Mouse (Mus musculus): ENCODE measurements around the gene Olfr99.
"Not testable (repeated sequence)": the region's sequence is repeated elsewhere in the genome, so short reads cannot be mapped to it uniquely, and the experiment has no call there.

Olfr99 gene

GRCm38 (mm10) chr17:37283360-37283759 lies at the start of gene Olfr99:
Gene Olfr99, minus strand, starts transcription at chr17:37283460.
- no peak for DNase-seq (ENCODE audit: low read depth, low spot score)

GRCm38 (mm10) chr17:37316954-37317353 lies 33.7 kb upstream of the Olfr99 start, which contains the start of gene Olfr102:
Gene Olfr102, minus strand, starts transcription at chr17:37317054.
- no peak for DNase-seq (ENCODE audit: low read depth, low spot score)

- DNase-seq (ENCODE audit: low read depth, low spot score) = no peak
Observed at GRCm38 (mm10) chr17:37310146-37310699, 27.0 kb upstream of the Olfr99 start.

GRCm38 (mm10) chr17:37308483-37308882 lies 25.2 kb upstream of the Olfr99 start:
- DNase-seq (ENCODE audit: low read depth, low spot score) = no peak

- no peak for DNase-seq (ENCODE audit: low read depth, low spot score)
Observed at GRCm38 (mm10) chr17:37304213-37304612, 21.0 kb upstream of the Olfr99 start, which contains the start of gene Olfr101. Gene Olfr101, minus strand, starts transcription at chr17:37304313.

- DNase-seq (ENCODE audit: low read depth, low spot score) = no peak
Observed at GRCm38 (mm10) chr17:37280331-37280730, 2.9 kb downstream of the Olfr99 start.

- DNase-seq (ENCODE audit: low read depth, low spot score) = no peak
Observed at GRCm38 (mm10) chr17:37276573-37276972, 6.7 kb downstream of the Olfr99 start.

- DNase-seq (ENCODE audit: low read depth, low spot score) = no peak
Observed at GRCm38 (mm10) chr17:37275626-37276248, 7.5 kb downstream of the Olfr99 start.

GRCm38 (mm10) chr17:37270702-37271092 lies 12.6 kb downstream of the Olfr99 start:
- DNase-seq (ENCODE audit: low read depth, low spot score) = no peak

GRCm38 (mm10) chr17:37270058-37270701 lies 13.1 kb downstream of the Olfr99 start, which contains the start of gene H2-M3:
Gene H2-M3, plus strand, starts transcription at chr17:37270220.
- DNase-seq (ENCODE audit: low read depth, low spot score) = peak; percentile 13

- no peak for DNase-seq (ENCODE audit: low read depth, low spot score)
Observed at GRCm38 (mm10) chr17:37263626-37264025, 19.6 kb downstream of the Olfr99 start, which contains the start of gene Olfr98. Gene Olfr98, minus strand, starts transcription at chr17:37263749.

GRCm38 (mm10) chr17:37250544-37250943 lies 32.7 kb downstream of the Olfr99 start:
- no peak for DNase-seq (ENCODE audit: low read depth, low spot score)

- DNase-seq (ENCODE audit: low read depth, low spot score) = no peak
Observed at GRCm38 (mm10) chr17:37249460-37249859, 33.8 kb downstream of the Olfr99 start.

- no peak for DNase-seq (ENCODE audit: low read depth, low spot score)
Observed at GRCm38 (mm10) chr17:37246715-37247114, 36.5 kb downstream of the Olfr99 start.

GRCm38 (mm10) chr17:37242198-37242597 lies 41.1 kb downstream of the Olfr99 start:
- DNase-seq (ENCODE audit: low read depth, low spot score) = no peak

- not testable (repeated sequence) for DNase-seq (ENCODE audit: low read depth, low spot score)
Observed at GRCm38 (mm10) chr17:37237230-37237629, 46.0 kb downstream of the Olfr99 start, which contains the start of gene Olfr97. Gene Olfr97, minus strand, starts transcription at chr17:37237330.
